Mouse (Mus musculus) heart, embryonic 13.5 days (tissue): ENCODE data around the gene Slc38a6. TPM values are rescaled to one million over a fixed set of nuclear protein-coding genes. Genes with fewer than 3 reads are reported as not detected.

Experiments used
- ATAC-seq: fragments of 200-750 bp; cut with Nextera tagmentation; 2 replicates; pipeline ENCODE4 v1.8.0; 2017; ENCODE audit warnings: moderate TSS enrichment; ENCODE audit not compliant: insufficient number of reproducible peaks, low FRiP score, low TSS enrichment; ENCODE audit errors: extremely low read depth
- H3K27ac ChIP-seq: fragments of 300-500 bp; sonication (generic); replicated peaks from 2 replicates; pipeline ENCODE4 v1.5.1; 2015; ENCODE audit warnings: moderate library complexity, mild to moderate bottlenecking, inconsistent platforms
- H3K27me3 ChIP-seq: fragments of 300-500 bp; sonication (generic); replicated peaks from 2 replicates; pipeline ENCODE4 v1.6.1; 2015; ENCODE audit warnings: mild to moderate bottlenecking, inconsistent platforms
- H3K36me3 ChIP-seq: fragments of 300-500 bp; sonication (generic); 2 replicates; pipeline ENCODE4 v1.6.1; 2015; ENCODE audit warnings: mild to moderate bottlenecking, inconsistent platforms
- H3K4me1 ChIP-seq: fragments of 300-500 bp; sonication (generic); 2 replicates; pipeline ENCODE4 v1.6.1; 2015; ENCODE audit warnings: inconsistent platforms
- H3K4me2 ChIP-seq: fragments of 300-500 bp; sonication (generic); 2 replicates; pipeline ENCODE4 v1.6.1; 2015; ENCODE audit warnings: inconsistent platforms, mild to moderate bottlenecking, moderate library complexity
- H3K4me3 ChIP-seq: fragments of 300-500 bp; sonication (generic); 2 replicates; pipeline ENCODE4 v1.5.1; 2015; ENCODE audit warnings: moderate library complexity, mild to moderate bottlenecking, inconsistent platforms
- H3K9ac ChIP-seq: fragments of 300-500 bp; sonication (generic); 2 replicates; pipeline ENCODE4 v1.6.1; 2015; ENCODE audit warnings: inconsistent platforms, mild to moderate bottlenecking, moderate library complexity
- H3K9me3 ChIP-seq: fragments of 300-500 bp; sonication (generic); 2 replicates; pipeline ENCODE4 v1.6.1; 2016; ENCODE audit warnings: inconsistent platforms
- WGBS: fragments of 180-500 bp; shearing (Covaris S2); methylation state at CpG from one replicate; pipeline ENCODE4 v1.1.7; 2015; ENCODE audit warnings: mixed read lengths; 5-methylcytosine and 5-hydroxymethylcytosine counted together
- polyA plus RNA-seq: library from polyadenylated mRNA; unstranded; fragments of >200 nt; fragmentation: Nextera tagmentation; extraction: Ambion mirVana; gene quantifications from 2 replicates; pipeline ENCODE4 v1.2.1, GENCODE M21; 2015

The Slc38a6 gene
- polyA plus RNA-seq, 1 experiment from 2014 or later, result 4.1 TPM

- no peaks in the 10 kb centered on the region for H3K27me3 ChIP-seq
- H3K9ac ChIP-seq, result no peak overlapping the region
- no peak overlapping the region for H3K4me3 ChIP-seq
- H3K4me1 ChIP-seq, result peaks cover 35% of the 10 kb centered on the region
- ATAC-seq, result no peak
- 69% methylated on average over 5 of the region's 5 CpGs for WGBS
- H3K9me3 ChIP-seq, result no peaks in the 10 kb centered on the region
- H3K4me2 ChIP-seq, result no peak overlapping the region
- no peaks in the 10 kb centered on the region for H3K36me3 ChIP-seq
- no peak overlapping the region for H3K27ac ChIP-seq
These were observed 70.7 kb downstream of the Slc38a6 start for GRCm38 (mm10) chr12:73357311-73357710.

- peaks cover 34% of the 10 kb centered on the region for H3K4me1 ChIP-seq
- no peak overlapping the region for H3K27ac ChIP-seq
- no peak overlapping the region for H3K4me3 ChIP-seq
- no peaks in the 10 kb centered on the region for H3K27me3 ChIP-seq
- no peaks in the 10 kb centered on the region for H3K9me3 ChIP-seq
- no peak overlapping the region for H3K9ac ChIP-seq
- no peak overlapping the region for H3K4me2 ChIP-seq
- no peaks in the 10 kb centered on the region for H3K36me3 ChIP-seq
- ATAC-seq, result no peak
- WGBS, result 83% methylated on average over 3 of the region's 3 CpGs
These were observed 71.2 kb downstream of the Slc38a6 start for GRCm38 (mm10) chr12:73357736-73358135.

- WGBS, result 52% methylated on average over 2 of the region's 2 CpGs
- H3K27me3 ChIP-seq, result no peaks in the 10 kb centered on the region
These were observed 72.1 kb downstream of the Slc38a6 start for GRCm38 (mm10) chr12:73358640-73359039.

GRCm38 (mm10) chr12:73359520-73359919 is 72.9 kb downstream of the Slc38a6 start:
- H3K9ac ChIP-seq, result no peak overlapping the region
- no peak overlapping the region for H3K27ac ChIP-seq
- no peak for ATAC-seq

More at GRCm38 (mm10) chr12:73358640-73359039, 72.1 kb downstream of the Slc38a6 start:
- Histone ChIP-seq H3K4me3 (no peak overlapping the region), H3K4me2 (no peak overlapping the region), H3K4me1 (peaks cover 29% of the 10 kb centered on the region), H3K9me3 (no peaks in the 10 kb centered on the region), H3K27ac (no peak overlapping the region), H3K36me3 (no peaks in the 10 kb centered on the region), H3K9ac (no peak overlapping the region)
- ATAC-seq, result no peak

DNA sequence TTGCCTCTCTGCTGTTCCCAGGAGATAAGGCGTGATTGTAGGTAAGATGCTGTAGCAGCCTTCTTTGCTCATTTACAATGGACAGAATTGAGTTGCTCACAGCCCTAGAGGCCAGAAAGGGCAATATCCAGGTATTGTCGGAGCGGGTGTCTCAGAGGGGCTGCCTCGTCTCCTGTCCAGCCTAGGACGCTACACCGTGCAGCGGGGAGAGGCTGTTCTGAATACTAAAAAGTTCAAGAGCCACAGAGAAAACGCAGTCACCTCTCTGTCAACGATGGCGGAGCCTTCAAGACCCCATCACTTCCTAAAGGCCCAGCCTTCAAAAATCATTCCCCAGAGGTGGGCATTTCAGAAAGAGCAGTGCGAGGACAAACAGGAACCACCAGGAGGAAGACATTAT is 74.6 kb downstream of the Slc38a6 start:
- 81% methylated on average over 11 of the region's 11 CpGs for WGBS
- Histone ChIP-seq H3K4me2 (no peak overlapping the region), H3K9ac (no peak overlapping the region), H3K36me3 (no peaks in the 10 kb centered on the region), H3K27me3 (no peaks in the 10 kb centered on the region), H3K9me3 (no peaks in the 10 kb centered on the region), H3K27ac (no peak overlapping the region), H3K4me3 (no peak overlapping the region), H3K4me1 (peaks cover 14% of the 10 kb centered on the region)
- ATAC-seq, result no peak

More at GRCm38 (mm10) chr12:73359520-73359919, 72.9 kb downstream of the Slc38a6 start:
- WGBS, result 64% methylated on average over 4 of the region's 4 CpGs
- Histone ChIP-seq H3K27me3 (no peaks in the 10 kb centered on the region), H3K36me3 (no peaks in the 10 kb centered on the region), H3K4me1 (peaks cover 20% of the 10 kb centered on the region), H3K4me2 (no peak overlapping the region), H3K4me3 (no peak overlapping the region), H3K9me3 (no peaks in the 10 kb centered on the region)

- no peak overlapping the region for H3K4me2 ChIP-seq
- peaks cover 28% of the 10 kb centered on the region for H3K4me1 ChIP-seq
- H3K27ac ChIP-seq, result no peak overlapping the region
- H3K9ac ChIP-seq, result no peak overlapping the region
- no peak for ATAC-seq
- WGBS, result 75% methylated on average over 6 of the region's 6 CpGs
- H3K4me3 ChIP-seq, result no peak overlapping the region
- H3K27me3 ChIP-seq, result no peaks in the 10 kb centered on the region
- no peaks in the 10 kb centered on the region for H3K36me3 ChIP-seq
- no peaks in the 10 kb centered on the region for H3K9me3 ChIP-seq
These were observed 76.8 kb downstream of the Slc38a6 start for GRCm38 (mm10) chr12:73363401-73363800.

GRCm38 (mm10) chr12:73363956-73364355 is 77.4 kb downstream of the Slc38a6 start:
- no peak overlapping the region for H3K4me2 ChIP-seq
- H3K27me3 ChIP-seq, result no peaks in the 10 kb centered on the region
- H3K4me3 ChIP-seq, result no peak overlapping the region
- H3K9ac ChIP-seq, result no peak overlapping the region
- ATAC-seq, result no peak
- 84% methylated on average over 3 of the region's 3 CpGs for WGBS
- H3K27ac ChIP-seq, result no peak overlapping the region
- no peaks in the 10 kb centered on the region for H3K36me3 ChIP-seq
- no peaks in the 10 kb centered on the region for H3K9me3 ChIP-seq
- H3K4me1 ChIP-seq, result peaks cover 27% of the 10 kb centered on the region

GRCm38 (mm10) chr12:73366581-73366980 is 80.0 kb downstream of the Slc38a6 start:
- Histone ChIP-seq H3K36me3 (no peaks in the 10 kb centered on the region), H3K27me3 (no peaks in the 10 kb centered on the region), H3K27ac (no peak overlapping the region), H3K9me3 (no peaks in the 10 kb centered on the region), H3K4me1 (peaks cover 19% of the 10 kb centered on the region), H3K9ac (no peak overlapping the region), H3K4me3 (no peak overlapping the region), H3K4me2 (no peak overlapping the region)
- 81% methylated on average over 7 of the region's 7 CpGs for WGBS
- ATAC-seq, result no peak

DNA sequence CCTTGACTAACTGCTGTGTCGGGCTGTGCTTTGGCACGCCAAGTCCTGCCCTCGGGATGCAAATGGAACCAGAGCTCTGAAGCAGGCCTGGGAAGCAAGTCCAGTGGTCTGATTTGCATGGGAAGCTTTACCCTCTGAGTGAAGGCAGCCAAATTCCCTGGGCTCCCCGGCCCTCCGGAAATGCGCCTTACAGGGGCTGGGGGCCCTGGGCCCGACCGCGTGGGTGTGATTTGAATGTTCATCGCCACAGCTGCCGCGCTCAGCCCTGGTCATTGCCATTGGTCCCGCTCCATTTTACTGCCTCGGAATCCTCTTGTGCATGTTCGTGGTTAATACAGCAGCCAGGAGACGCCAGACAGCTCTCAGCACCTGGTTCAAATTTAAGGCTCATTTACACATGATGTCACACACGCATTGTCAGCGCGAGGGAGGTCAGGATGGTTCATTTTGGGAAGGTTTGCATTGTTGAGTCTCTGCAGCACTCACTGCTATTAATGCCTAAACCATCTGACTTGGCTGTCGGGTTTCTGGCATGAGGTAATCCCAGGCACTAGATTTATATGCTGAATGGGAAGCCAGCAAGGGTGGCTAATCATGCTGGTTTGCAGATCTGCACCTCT is 81.0 kb downstream of the Slc38a6 start:
- Histone ChIP-seq H3K4me2 (peak overlapping the region; percentile 41), H3K4me3 (no peak overlapping the region), H3K27ac (peak overlapping the region; percentile 43; the same call in 1 of the 2 replicates), H3K27me3 (no peaks in the 10 kb centered on the region), H3K9ac (peak overlapping the region; percentile 25), H3K9me3 (no peaks in the 10 kb centered on the region), H3K36me3 (no peaks in the 10 kb centered on the region), H3K4me1 (peaks cover 19% of the 10 kb centered on the region)
- 30% methylated on average over 20 of the region's 20 CpGs for WGBS
- peak; percentile 44; the same call in 1 of the 2 replicates for ATAC-seq

DNA sequence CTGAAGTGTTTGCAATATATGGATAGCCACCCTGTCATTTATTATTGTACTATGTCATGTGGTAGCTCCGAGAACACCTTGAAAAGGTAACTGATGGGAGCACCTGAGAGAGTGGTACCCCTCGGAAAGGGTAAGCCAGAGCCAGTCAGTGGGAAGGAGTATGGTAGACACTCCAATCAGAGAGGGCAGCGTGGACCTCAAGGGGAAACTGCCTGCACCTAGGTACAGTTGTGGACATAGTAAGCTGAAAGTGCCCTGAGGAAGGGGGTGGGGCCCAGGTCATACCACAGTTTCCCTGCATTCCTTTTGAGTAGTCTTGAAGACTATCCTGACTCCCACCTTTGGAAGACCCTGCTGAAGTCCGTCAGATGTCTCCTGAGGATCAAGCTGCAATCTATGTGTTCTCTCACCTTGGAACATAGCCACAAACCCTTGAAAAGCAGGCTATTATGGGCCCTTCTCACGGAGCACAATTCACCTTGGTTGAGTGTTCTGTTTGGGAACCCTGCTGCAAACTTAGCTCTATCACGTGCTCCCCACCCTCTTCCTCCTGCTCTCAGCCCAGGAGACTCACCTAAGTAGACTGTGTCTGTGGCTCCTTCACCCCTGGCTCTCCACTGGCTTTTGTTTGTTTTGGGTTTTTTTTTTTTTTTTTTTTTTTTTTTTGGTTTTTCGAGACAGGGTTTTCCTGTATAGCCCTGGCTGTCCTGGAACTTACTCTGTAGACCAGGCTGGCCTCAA is 82.5 kb downstream of the Slc38a6 start:
- ATAC-seq, result no peak
- Histone ChIP-seq H3K9ac (no peak overlapping the region), H3K27me3 (no peaks in the 10 kb centered on the region), H3K4me2 (no peak overlapping the region), H3K9me3 (no peaks in the 10 kb centered on the region), H3K36me3 (no peaks in the 10 kb centered on the region), H3K4me3 (no peak overlapping the region), H3K4me1 (peaks cover 19% of the 10 kb centered on the region), H3K27ac (no peak overlapping the region)
- 77% methylated on average over 7 of the region's 7 CpGs for WGBS

DNA sequence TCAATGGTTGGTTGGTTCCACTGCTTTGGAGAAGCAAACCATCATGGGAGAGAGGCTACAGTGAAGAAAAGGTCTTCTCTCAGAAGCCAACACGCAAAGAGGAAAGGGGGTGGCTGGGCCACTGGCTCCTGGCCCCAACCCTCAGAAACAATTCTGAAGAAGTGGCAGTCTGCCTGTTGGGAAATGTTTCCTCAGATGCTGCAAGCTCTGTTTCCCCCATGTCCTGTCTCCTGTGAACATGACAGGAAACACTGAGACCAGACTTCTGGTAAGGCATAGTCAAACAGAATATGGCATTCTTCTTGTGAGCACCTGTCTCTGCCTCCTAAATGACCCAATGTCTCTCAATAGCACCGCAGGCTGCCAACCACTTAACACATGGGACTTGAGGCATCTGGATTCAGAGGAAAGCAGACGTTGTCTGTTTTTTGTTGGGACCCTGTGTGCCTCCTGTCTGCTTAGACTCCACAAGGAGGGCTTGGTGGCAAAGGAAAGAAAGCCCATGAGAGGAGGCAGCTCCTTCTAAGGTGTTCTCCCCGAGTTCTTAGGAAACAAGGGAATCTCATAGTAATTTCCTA is 83.9 kb downstream of the Slc38a6 start:
- no peak overlapping the region for H3K27ac ChIP-seq
- ATAC-seq, result no peak
- H3K4me2 ChIP-seq, result no peak overlapping the region
- no peaks in the 10 kb centered on the region for H3K27me3 ChIP-seq
- 58% methylated on average over 4 of the region's 4 CpGs for WGBS
- H3K4me1 ChIP-seq, result peaks cover 19% of the 10 kb centered on the region
- no peaks in the 10 kb centered on the region for H3K36me3 ChIP-seq
- H3K9ac ChIP-seq, result no peak overlapping the region
- no peak overlapping the region for H3K4me3 ChIP-seq
- no peaks in the 10 kb centered on the region for H3K9me3 ChIP-seq
